Mouse (Mus musculus) heart, postnatal 0 days (tissue): Measurements from ENCODE around the gene Dzip1. TPM values are rescaled to one million over a fixed set of nuclear protein-coding genes. Genes with fewer than 3 reads are reported as not detected.

Experiments used
- ATAC-seq: fragments of 200-750 bp; cut with Nextera tagmentation; 2 replicates; pipeline ENCODE4 v1.8.0; 2017; ENCODE audit warnings: low read depth, moderate number of reproducible peaks, moderate library complexity; ENCODE audit not compliant: insufficient read depth
- DNase-seq: peaks from one replicate; pipeline ENCODE4 v3.0.0-alpha.2; 2016; ENCODE audit warnings: low spot score
- H3K27ac ChIP-seq: fragments of 300-500 bp; sonication (generic); 2 replicates; pipeline ENCODE4 v1.5.1; 2014; ENCODE audit warnings: low read depth, mild to moderate bottlenecking
- H3K27me3 ChIP-seq: fragments of 300-500 bp; sonication (generic); 2 replicates; pipeline ENCODE4 v1.6.1; 2014; ENCODE audit warnings: low read length, mixed read lengths; ENCODE audit not compliant: control insufficient read depth, insufficient read depth
- H3K36me3 ChIP-seq: fragments of 300-500 bp; sonication (generic); replicated peaks from 2 replicates; pipeline ENCODE4 v1.6.1; 2014; ENCODE audit warnings: low read length, mixed read lengths; ENCODE audit not compliant: control insufficient read depth, insufficient read depth
- H3K4me1 ChIP-seq: fragments of 300-500 bp; sonication (generic); 2 replicates; pipeline ENCODE4 v1.6.1; 2014; ENCODE audit warnings: antibody characterized with exemption; ENCODE audit not compliant: control insufficient read depth, insufficient read depth
- H3K4me2 ChIP-seq: fragments of 300-500 bp; sonication (generic); 2 replicates; pipeline ENCODE4 v1.6.1; 2014; ENCODE audit warnings: low read depth, mild to moderate bottlenecking, low read length, moderate library complexity
- H3K4me3 ChIP-seq: fragments of 300-500 bp; sonication (generic); 2 replicates; pipeline ENCODE4 v1.5.1; 2014; ENCODE audit warnings: low read depth, low read length
- H3K9ac ChIP-seq: fragments of 300-500 bp; sonication (generic); replicated peaks from 2 replicates; pipeline ENCODE4 v1.6.1; 2014; ENCODE audit warnings: low read depth, low read length, mixed read lengths
- H3K9me3 ChIP-seq: fragments of 300-500 bp; sonication (generic); replicated peaks from 2 replicates; pipeline ENCODE4 v1.6.1; 2016; ENCODE audit warnings: low read length; ENCODE audit not compliant: control insufficient read depth
- CTCF ChIP-seq: IDR thresholded peaks from 2 replicates; pipeline ENCODE4 v1.5.1; 2016; ENCODE audit warnings: antibody characterized with exemption, control low read depth, low read depth
- EP300 ChIP-seq: IDR thresholded peaks from 2 replicates; pipeline ENCODE4 v1.6.1; 2016; ENCODE audit warnings: antibody characterized with exemption, low read depth
- WGBS: fragments of 180-500 bp; shearing (Covaris S2); extraction: QIAGEN DNeasy Blood & Tissue Kit; methylation state at CpG from one replicate; pipeline ENCODE4 v1.1.7; 2014; 5-methylcytosine and 5-hydroxymethylcytosine counted together
- polyA plus RNA-seq: library from polyadenylated mRNA; unstranded; fragments of >200 nt; fragmentation: Nextera tagmentation; extraction: Ambion mirVana; gene quantifications from 2 replicates; pipeline ENCODE4 v1.2.1, GENCODE M21; 2015
- total RNA-seq: library from RNA; depleted of rRNA; stranded (reverse); fragments of >200 nt; gene quantifications from 2 replicates; pipeline ENCODE4 v1.2.3, GENCODE M21; 2014; ENCODE audit warnings: low replicate concordance

The Dzip1 gene
- total and polyA plus RNA-seq, 2 experiments from 2014 or later = 1.2 to 3.4 TPM

GRCm38 (mm10) chr14:118869712-118870111 lies 55.5 kb downstream of the Dzip1 start:
- Histone ChIP-seq H3K27ac (no peak overlapping the region), H3K4me3 (no peak overlapping the region), H3K9me3 (no peaks in the 10 kb centered on the region), H3K36me3 (no peaks in the 10 kb centered on the region), H3K9ac (no peak overlapping the region), H3K4me2 (no peak overlapping the region), H3K4me1 (no peaks in the 10 kb centered on the region), H3K27me3 (no peaks in the 10 kb centered on the region)
- TF ChIP-seq EP300 (no peak), CTCF (no peak)
- 52% methylated on average over 6 of the region's 6 CpGs for WGBS
- ATAC-seq (no peak), DNase-seq (no peak)

- WGBS = 84% methylated on average over 13 of the region's 13 CpGs
- H3K4me3 ChIP-seq = no peak overlapping the region
- H3K27me3 ChIP-seq = no peaks in the 10 kb centered on the region
- no peaks in the 10 kb centered on the region for H3K36me3 ChIP-seq
- H3K9ac ChIP-seq = no peak overlapping the region
- H3K9me3 ChIP-seq = no peaks in the 10 kb centered on the region
- ATAC-seq (no peak), DNase-seq (no peak)
- H3K27ac ChIP-seq = no peak overlapping the region
- H3K4me2 ChIP-seq = no peak overlapping the region
- no peaks in the 10 kb centered on the region for H3K4me1 ChIP-seq
- no peak for TF ChIP-seq EP300
- TF ChIP-seq CTCF = no peak
Observed at GRCm38 (mm10) chr14:118868102-118868724, 57.0 kb downstream of the Dzip1 start.

GRCm38 (mm10) chr14:118867366-118867765 lies 57.9 kb downstream of the Dzip1 start:
- no peaks in the 10 kb centered on the region for H3K36me3 ChIP-seq
- no peak overlapping the region for H3K4me2 ChIP-seq
- H3K9ac ChIP-seq = no peak overlapping the region
- H3K9me3 ChIP-seq = no peaks in the 10 kb centered on the region
- TF ChIP-seq EP300 (no peak), CTCF (no peak)
- ATAC-seq = no peak
- no peak for DNase-seq
- H3K27me3 ChIP-seq = no peaks in the 10 kb centered on the region
- no peak overlapping the region for H3K27ac ChIP-seq
- WGBS = 65% methylated on average over 6 of the region's 6 CpGs
- H3K4me3 ChIP-seq = no peak overlapping the region
- H3K4me1 ChIP-seq = no peaks in the 10 kb centered on the region

- WGBS = 53% methylated on average over 10 of the region's 10 CpGs
- no peaks in the 10 kb centered on the region for H3K4me1 ChIP-seq
- TF ChIP-seq CTCF (no peak), EP300 (no peak)
- DNase-seq (no peak), ATAC-seq (no peak)
- H3K9ac ChIP-seq = no peak overlapping the region
- no peaks in the 10 kb centered on the region for H3K36me3 ChIP-seq
- H3K4me2 ChIP-seq = no peak overlapping the region
- no peaks in the 10 kb centered on the region for H3K27me3 ChIP-seq
- H3K9me3 ChIP-seq = no peaks in the 10 kb centered on the region
- no peak overlapping the region for H3K27ac ChIP-seq
- H3K4me3 ChIP-seq = no peak overlapping the region
Observed at GRCm38 (mm10) chr14:118866014-118866811, 59.0 kb downstream of the Dzip1 start.

GRCm38 (mm10) chr14:118864905-118865304 lies 60.4 kb downstream of the Dzip1 start:
- Histone ChIP-seq H3K9ac (no peak overlapping the region), H3K4me1 (no peaks in the 10 kb centered on the region), H3K27me3 (no peaks in the 10 kb centered on the region), H3K4me2 (no peak overlapping the region), H3K36me3 (no peaks in the 10 kb centered on the region), H3K9me3 (no peaks in the 10 kb centered on the region), H3K4me3 (no peak overlapping the region), H3K27ac (no peak overlapping the region)
- TF ChIP-seq CTCF (no peak), EP300 (no peak)
- ATAC-seq = no peak
- DNase-seq = no peak
- WGBS = 51% methylated on average over 4 of the region's 4 CpGs
